Mouse (Mus musculus): ENCODE results near the gene Susd2.

Susd2 gene

DNA sequence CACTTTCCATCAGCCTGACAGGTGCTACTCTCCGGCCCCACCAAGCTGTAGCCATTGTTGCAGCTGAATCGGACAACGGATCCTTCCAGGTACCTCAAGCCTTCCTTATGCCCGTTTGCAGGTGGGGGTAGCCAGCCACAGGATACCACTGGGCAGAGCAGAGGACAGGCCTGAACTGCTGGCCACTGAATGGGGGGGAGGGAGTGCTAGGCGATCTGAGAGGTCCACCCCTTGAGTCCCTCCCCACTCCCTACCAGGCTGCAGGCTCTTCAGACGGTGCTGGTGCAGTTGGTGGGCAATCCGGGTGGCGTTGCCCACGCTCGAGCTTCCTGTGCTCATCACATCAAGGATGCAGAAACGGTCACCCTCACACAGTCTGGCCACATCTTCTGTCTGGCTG is 6.1 kb downstream of the Susd2 start:
- Histone ChIP-seq H3K4me3 (replicated peaks; ENCODE audit: low read length) (peak overlapping the region; percentile 57), H3K4me1 (replicated peaks; ENCODE audit: low read depth, low read length) (peaks cover 94% of the 10 kb centered on the region), H3K9me3 (ENCODE audit: low read length) (no peaks in the 10 kb centered on the region), H3K27me3 (ENCODE audit: insufficient read depth, low read length) (no peaks in the 10 kb centered on the region), H3K36me3 (ENCODE audit: insufficient read depth, low read length) (peaks cover 53% of the 10 kb centered on the region)
- TF ChIP-seq POU5F1 (IDR thresholded peaks at IDR 0.05; ENCODE audit: borderline replicate concordance, low read length): no peak

DNA sequence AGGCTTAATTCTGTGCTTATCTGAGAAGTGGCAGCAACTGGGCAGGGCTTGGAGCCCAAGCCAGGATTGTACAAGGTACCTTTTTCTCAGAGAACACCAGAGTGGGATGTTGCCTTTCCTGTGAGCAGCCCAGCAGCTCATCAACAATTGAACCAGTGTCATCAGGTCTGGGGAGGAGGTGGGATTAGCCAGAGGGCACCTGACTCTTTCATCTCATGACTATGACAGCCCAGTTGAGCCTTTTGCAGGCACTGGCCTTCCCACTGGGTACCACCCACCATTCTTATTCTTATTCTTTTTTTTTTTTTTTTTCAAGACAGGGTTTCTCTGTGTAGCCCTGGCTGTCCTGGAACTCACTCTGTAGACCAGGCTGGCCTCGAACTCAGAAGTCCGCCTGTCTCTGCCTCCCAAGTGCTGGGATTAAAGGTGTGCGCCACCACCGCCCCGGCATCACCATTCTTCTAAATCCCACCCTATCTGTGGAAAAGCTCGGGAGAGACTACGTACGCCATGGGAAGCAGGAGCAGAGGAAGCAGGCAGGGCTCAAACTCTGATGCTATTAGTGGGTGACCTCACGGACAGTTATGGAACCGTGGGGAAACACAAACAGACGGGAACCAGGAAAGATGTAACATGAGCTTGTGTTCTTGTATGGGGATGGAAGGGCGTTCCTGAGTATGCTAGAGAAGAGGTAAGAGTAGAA is 7.6 kb downstream of the Susd2 start:
- TF ChIP-seq CTCF (conservative IDR thresholded peaks at IDR 0.05; ENCODE audit: low read length) (no peak), NANOG (IDR thresholded peaks at IDR 0.05; ENCODE audit: borderline replicate concordance, low read length) (no peak), POU5F1 (IDR thresholded peaks at IDR 0.05; ENCODE audit: borderline replicate concordance, low read length) (no peak)
- no peaks in the 10 kb centered on the region for H3K27me3 ChIP-seq (ENCODE audit: insufficient read depth, low read length)

DNA sequence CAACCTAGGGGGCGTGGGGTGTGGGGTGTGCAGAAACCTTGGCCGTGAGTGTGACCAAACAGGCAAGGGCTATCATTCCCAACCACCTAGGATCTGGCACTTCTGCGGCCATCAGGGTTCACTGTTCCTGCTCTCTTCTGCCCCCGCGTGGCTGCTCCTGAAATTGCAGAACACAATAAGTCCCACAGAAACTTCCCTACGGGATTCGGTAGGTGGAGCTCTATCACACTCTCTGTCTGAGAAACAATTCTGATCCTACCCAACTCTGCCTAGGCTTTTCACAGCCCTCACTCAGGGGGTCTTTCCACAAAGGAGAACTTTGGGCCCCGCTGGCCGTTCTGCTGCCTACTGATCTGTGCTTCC is 8.1 kb downstream of the Susd2 start:
- Histone ChIP-seq H3K9me3 (ENCODE audit: low read length) (no peaks in the 10 kb centered on the region), H3K36me3 (ENCODE audit: insufficient read depth, low read length) (peaks cover 40% of the 10 kb centered on the region), H3K4me1 (replicated peaks; ENCODE audit: low read depth, low read length) (peaks cover 78% of the 10 kb centered on the region), H3K27me3 (ENCODE audit: insufficient read depth, low read length) (no peaks in the 10 kb centered on the region), H3K4me3 (replicated peaks; ENCODE audit: low read length) (peak overlapping the region; percentile 51)
- TF ChIP-seq POU5F1 (IDR thresholded peaks at IDR 0.05; ENCODE audit: borderline replicate concordance, low read length) (no peak), CTCF (conservative IDR thresholded peaks at IDR 0.05; ENCODE audit: low read length) (peak; percentile 98)

More for the DNA sequence above, 7.6 kb downstream of the Susd2 start:
- H3K4me1 ChIP-seq (replicated peaks; ENCODE audit: low read depth, low read length): peaks cover 83% of the 10 kb centered on the region
- peak overlapping the region; percentile 39; the same call in 1 of the 2 replicates for H3K4me3 ChIP-seq (replicated peaks; ENCODE audit: low read length)
- H3K9me3 ChIP-seq (ENCODE audit: low read length): no peaks in the 10 kb centered on the region
- peaks cover 45% of the 10 kb centered on the region for H3K36me3 ChIP-seq (ENCODE audit: insufficient read depth, low read length)

DNA sequence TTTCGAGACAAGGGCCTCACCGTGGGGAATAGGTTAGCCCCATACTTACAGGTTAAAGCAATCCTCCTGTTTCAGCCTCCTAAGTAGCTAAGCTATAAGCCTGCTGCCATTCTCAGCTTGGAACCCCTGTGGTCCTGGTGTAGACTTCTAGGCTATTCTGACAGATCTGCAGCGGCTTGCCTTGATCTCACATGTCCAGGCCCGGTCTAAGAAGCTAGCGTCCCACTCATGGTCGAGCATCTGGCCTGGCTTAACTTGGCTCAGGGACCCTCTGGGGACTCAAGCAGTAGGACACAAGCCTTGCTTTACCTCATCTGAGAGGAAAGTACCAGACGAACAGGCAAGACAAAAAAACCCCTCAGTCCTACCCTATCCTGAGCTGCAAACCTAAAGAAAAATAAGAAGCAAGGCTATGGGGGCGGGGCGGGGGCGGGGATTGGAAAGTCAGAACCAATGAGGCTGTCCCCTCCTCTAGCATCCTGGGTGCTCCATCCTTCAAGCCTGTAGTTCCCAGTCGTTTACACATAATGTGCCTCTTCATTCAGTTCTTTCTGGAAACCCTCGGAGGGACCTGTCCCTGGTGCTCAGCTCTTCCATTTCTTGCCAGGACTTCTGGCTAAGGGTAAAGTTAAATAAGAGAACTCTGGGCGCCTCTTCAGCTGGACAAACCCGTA is 8.7 kb downstream of the Susd2 start:
- Histone ChIP-seq H3K4me3 (replicated peaks; ENCODE audit: low read length) (peak overlapping the region; percentile 51), H3K4me1 (replicated peaks; ENCODE audit: low read depth, low read length) (peaks cover 73% of the 10 kb centered on the region), H3K27me3 (ENCODE audit: insufficient read depth, low read length) (no peaks in the 10 kb centered on the region), H3K9me3 (ENCODE audit: low read length) (no peaks in the 10 kb centered on the region), H3K36me3 (ENCODE audit: insufficient read depth, low read length) (peaks cover 34% of the 10 kb centered on the region)
- TF ChIP-seq CTCF (conservative IDR thresholded peaks at IDR 0.05; ENCODE audit: low read length) (no peak), POU5F1 (IDR thresholded peaks at IDR 0.05; ENCODE audit: borderline replicate concordance, low read length) (no peak), NANOG (IDR thresholded peaks at IDR 0.05; ENCODE audit: borderline replicate concordance, low read length) (no peak)

DNA sequence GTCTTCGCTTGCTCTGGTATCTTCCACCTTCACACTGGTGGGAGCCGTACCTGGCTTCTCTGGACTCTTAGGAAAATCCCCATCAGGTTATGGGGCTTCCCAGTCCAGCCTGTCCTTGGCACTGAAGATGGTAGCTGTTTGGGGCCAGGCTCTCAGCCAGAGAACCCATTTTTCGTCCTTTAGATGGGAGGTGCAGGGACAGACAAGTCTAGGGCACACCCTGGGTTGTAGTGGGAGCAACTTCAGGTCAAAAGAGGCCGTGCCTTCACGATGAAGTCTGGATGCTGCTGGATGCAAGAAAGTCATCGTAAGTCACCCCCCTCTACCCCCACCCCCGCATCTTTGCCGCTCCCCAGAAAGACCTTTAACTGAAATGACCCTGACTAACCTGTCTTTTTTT is 9.2 kb downstream of the Susd2 start:
- no peak for TF ChIP-seq NANOG (IDR thresholded peaks at IDR 0.05; ENCODE audit: borderline replicate concordance, low read length)
- TF ChIP-seq CTCF (conservative IDR thresholded peaks at IDR 0.05; ENCODE audit: low read length): no peak
- no peak for TF ChIP-seq POU5F1 (IDR thresholded peaks at IDR 0.05; ENCODE audit: borderline replicate concordance, low read length)
- Histone ChIP-seq H3K36me3 (ENCODE audit: insufficient read depth, low read length) (peaks cover 29% of the 10 kb centered on the region), H3K27me3 (ENCODE audit: insufficient read depth, low read length) (no peaks in the 10 kb centered on the region), H3K4me1 (replicated peaks; ENCODE audit: low read depth, low read length) (peaks cover 67% of the 10 kb centered on the region), H3K4me3 (replicated peaks; ENCODE audit: low read length) (no peak overlapping the region), H3K9me3 (ENCODE audit: low read length) (peaks cover 4% of the 10 kb centered on the region)

DNA sequence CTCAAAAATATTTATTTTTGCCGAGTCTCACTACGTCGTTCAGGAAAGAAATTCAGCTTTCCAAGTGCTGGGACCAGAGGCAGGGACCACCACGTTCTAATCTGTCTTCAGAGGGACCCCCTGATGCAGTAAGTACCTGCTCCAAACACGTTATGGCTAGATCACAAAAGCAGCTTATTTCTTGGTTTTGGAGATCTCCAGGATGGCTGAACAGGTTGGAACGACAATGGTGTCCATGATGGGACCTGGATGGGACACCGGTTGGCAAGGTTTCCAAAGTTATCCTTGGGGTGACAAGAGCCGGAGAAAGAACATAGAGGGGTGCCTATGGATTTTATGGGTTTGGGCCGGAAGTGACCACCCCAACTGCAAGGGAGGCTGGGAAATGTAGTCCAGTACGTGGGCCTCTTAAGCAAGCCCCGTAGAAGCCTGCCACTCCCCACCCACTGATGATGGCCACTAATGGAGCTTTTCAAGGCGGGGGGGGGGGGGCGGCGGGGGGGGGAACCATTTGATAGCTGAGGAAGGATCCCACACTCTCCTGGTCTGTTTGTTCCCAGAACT is 10.2 kb downstream of the Susd2 start:
- H3K36me3 ChIP-seq (ENCODE audit: insufficient read depth, low read length): peaks cover 19% of the 10 kb centered on the region
- no peak overlapping the region for H3K4me3 ChIP-seq (replicated peaks; ENCODE audit: low read length)
- no peaks in the 10 kb centered on the region for H3K27me3 ChIP-seq (ENCODE audit: insufficient read depth, low read length)
- H3K9me3 ChIP-seq (ENCODE audit: low read length): peaks cover 8% of the 10 kb centered on the region
- no peak for TF ChIP-seq POU5F1 (IDR thresholded peaks at IDR 0.05; ENCODE audit: borderline replicate concordance, low read length)
- no peak for TF ChIP-seq NANOG (IDR thresholded peaks at IDR 0.05; ENCODE audit: borderline replicate concordance, low read length)
- TF ChIP-seq CTCF (conservative IDR thresholded peaks at IDR 0.05; ENCODE audit: low read length): no peak
- H3K4me1 ChIP-seq (replicated peaks; ENCODE audit: low read depth, low read length): peaks cover 58% of the 10 kb centered on the region

DNA sequence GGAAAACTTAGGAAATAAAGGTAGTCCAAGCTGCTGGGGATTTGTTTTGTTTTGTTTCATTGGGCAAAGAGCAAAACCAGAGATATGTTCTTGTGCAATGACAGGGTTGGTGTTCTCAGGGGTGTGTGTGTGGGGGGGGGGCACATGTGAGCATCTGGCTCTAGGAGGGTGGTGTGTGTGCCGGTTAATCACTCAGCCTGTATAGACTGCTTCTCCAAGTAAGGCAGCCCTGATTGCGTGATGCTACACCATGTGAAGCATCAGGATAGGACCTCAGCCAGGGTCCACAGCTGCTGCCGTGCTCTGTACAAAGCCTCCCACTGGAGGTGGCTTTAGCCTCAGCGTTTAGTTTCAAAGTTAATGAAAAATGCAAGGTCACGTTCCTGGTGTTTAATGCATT is 10.8 kb downstream of the Susd2 start:
- Histone ChIP-seq H3K36me3 (ENCODE audit: insufficient read depth, low read length) (peaks cover 13% of the 10 kb centered on the region), H3K4me1 (replicated peaks; ENCODE audit: low read depth, low read length) (peaks cover 52% of the 10 kb centered on the region), H3K4me3 (replicated peaks; ENCODE audit: low read length) (no peak overlapping the region), H3K27me3 (ENCODE audit: insufficient read depth, low read length) (no peaks in the 10 kb centered on the region; the same call in 1 of the 2 replicates), H3K9me3 (ENCODE audit: low read length) (peaks cover 8% of the 10 kb centered on the region)
- no peak for TF ChIP-seq POU5F1 (IDR thresholded peaks at IDR 0.05; ENCODE audit: borderline replicate concordance, low read length)
- TF ChIP-seq CTCF (conservative IDR thresholded peaks at IDR 0.05; ENCODE audit: low read length): no peak
- no peak for TF ChIP-seq NANOG (IDR thresholded peaks at IDR 0.05; ENCODE audit: borderline replicate concordance, low read length)

DNA sequence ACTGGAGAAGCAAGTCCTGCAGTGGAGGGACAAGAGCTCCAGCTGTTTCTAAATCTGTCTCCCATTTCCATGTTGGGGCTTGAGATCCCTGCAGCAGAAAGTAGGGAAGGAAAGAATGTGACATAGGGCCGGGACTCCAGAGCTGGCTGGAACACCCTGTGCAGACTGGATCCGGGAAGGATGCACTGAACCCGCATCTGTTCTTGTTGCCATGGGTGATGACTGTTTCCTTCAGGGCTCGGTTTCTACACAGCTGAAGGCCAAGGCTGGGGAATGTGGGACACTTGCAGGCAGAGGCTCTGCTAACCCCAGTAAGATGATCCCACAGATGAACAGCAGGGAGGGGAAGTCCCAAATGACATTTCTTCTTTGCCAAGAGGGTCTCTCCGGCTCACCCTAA is 11.2 kb downstream of the Susd2 start:
- H3K9me3 ChIP-seq (ENCODE audit: low read length): peaks cover 8% of the 10 kb centered on the region
- H3K4me3 ChIP-seq (replicated peaks; ENCODE audit: low read length): no peak overlapping the region
- TF ChIP-seq POU5F1 (IDR thresholded peaks at IDR 0.05; ENCODE audit: borderline replicate concordance, low read length): no peak
- no peak for TF ChIP-seq CTCF (conservative IDR thresholded peaks at IDR 0.05; ENCODE audit: low read length)
- TF ChIP-seq NANOG (IDR thresholded peaks at IDR 0.05; ENCODE audit: borderline replicate concordance, low read length): no peak
- H3K4me1 ChIP-seq (replicated peaks; ENCODE audit: low read depth, low read length): peaks cover 47% of the 10 kb centered on the region
- H3K27me3 ChIP-seq (ENCODE audit: insufficient read depth, low read length): no peaks in the 10 kb centered on the region; the same call in 1 of the 2 replicates
- H3K36me3 ChIP-seq (ENCODE audit: insufficient read depth, low read length): peaks cover 9% of the 10 kb centered on the region

Measured in E14TG2a.4 (cell line).